Comparison of ENCODE assay signal across 8 mouse cellular contexts in the genomic region with DNA sequence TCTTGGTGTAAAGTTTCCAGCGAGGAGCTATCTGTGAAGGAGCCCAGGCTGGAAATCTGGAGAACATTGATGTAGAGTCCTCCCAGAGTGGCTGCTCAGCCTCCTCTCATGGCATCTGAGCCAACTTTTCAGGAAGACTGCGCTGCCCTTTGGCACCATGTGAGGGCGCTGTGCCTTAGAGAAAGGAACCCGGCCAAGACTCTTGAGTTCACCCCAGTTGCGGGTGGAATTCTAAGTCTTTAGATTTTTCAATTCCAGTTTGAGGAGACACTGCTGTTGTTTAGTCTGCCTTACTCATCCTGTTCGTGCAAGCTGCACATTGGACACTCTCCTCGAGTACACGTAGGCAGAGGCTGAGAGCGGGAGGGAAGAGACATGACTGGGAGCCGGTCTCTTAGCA. TPM values are rescaled to one million over a fixed set of nuclear protein-coding genes. Genes with fewer than 3 reads are reported as not detected.
A peak's percentile ranks its signal among the peaks of the same experiment; 100 is the strongest.
DNase-seq lines count a peak whose midpoint lies in the region; ATAC-seq lines count a peak whose summit lies in the region.

No protein-coding gene starts in this region.

- peaks cover 18% of the 10 kb centered on the region for H3K27me3 ChIP-seq in heart, embryonic 13.5 days (replicated peaks)
- H3K27me3 ChIP-seq in stomach, embryonic 16.5 days (ENCODE audit: control insufficient read depth, insufficient read depth, low read length), result no peaks in the 10 kb centered on the region

- no peak for ATAC-seq in CD4-positive, CD25-positive, alpha-beta regulatory T cell, adult 4 months
- no peak for ATAC-seq in heart, embryonic 13.5 days (ENCODE audit: extremely low read depth, insufficient number of reproducible peaks, low FRiP score, low TSS enrichment)
- ATAC-seq in stomach, embryonic 16.5 days (ENCODE audit: insufficient read depth, low FRiP score), result no peak; the same call in 1 of the 2 replicates

- no peaks in the 10 kb centered on the region for H3K9me3 ChIP-seq in heart, embryonic 13.5 days
- no peaks in the 10 kb centered on the region for H3K9me3 ChIP-seq in stomach, embryonic 16.5 days (replicated peaks; ENCODE audit: control insufficient read depth, low read length)

- H3K27ac ChIP-seq in heart, embryonic 13.5 days (replicated peaks), result 0 out of 2 replicates have a peak overlapping the region, but pooled peaks have one; percentile 12
- H3K27ac ChIP-seq in stomach, embryonic 16.5 days (ENCODE audit: low read length), result peak overlapping the region; percentile 88

- WGBS in heart, embryonic 13.5 days, result 40% methylated on average over 10 of the region's 10 CpGs
- WGBS in stomach, embryonic 16.5 days, result 28% methylated on average over 10 of the region's 10 CpGs

- no peak overlapping the region for H3K9ac ChIP-seq in heart, embryonic 13.5 days
- H3K9ac ChIP-seq in stomach, embryonic 16.5 days (ENCODE audit: low read length), result 0 out of 2 replicates have a peak overlapping the region, but pooled peaks have one; percentile 32

- peak overlapping the region; percentile 100; the same call in 1 of the 2 replicates for H3K4me2 ChIP-seq in heart, embryonic 13.5 days
- peak overlapping the region; percentile 23 for H3K4me2 ChIP-seq in stomach, embryonic 16.5 days (ENCODE audit: low read depth, low read length)

- H3K4me1 ChIP-seq in heart, embryonic 13.5 days, result peaks cover 29% of the 10 kb centered on the region
- peaks cover 23% of the 10 kb centered on the region for H3K4me1 ChIP-seq in stomach, embryonic 16.5 days (ENCODE audit: control insufficient read depth, insufficient read depth, low read length)

- no peaks in the 10 kb centered on the region for H3K36me3 ChIP-seq in heart, embryonic 13.5 days
- H3K36me3 ChIP-seq in stomach, embryonic 16.5 days (ENCODE audit: control insufficient read depth, insufficient read depth, low read length), result no peaks in the 10 kb centered on the region

- H3K4me3 ChIP-seq in heart, embryonic 13.5 days, result no peak overlapping the region
- no peak overlapping the region for H3K4me3 ChIP-seq in stomach, embryonic 16.5 days (replicated peaks; ENCODE audit: low read length)

- peak; percentile 49 for DNase-seq in CD4-positive, CD25-positive, alpha-beta regulatory T cell, adult 2 months (ENCODE audit: low read depth, low spot score)
- DNase-seq in WW6 (ENCODE audit: low read depth, low spot score), result peak; percentile 28
- peak; percentile 81 for DNase-seq in embryo, embryonic 10 days (ENCODE audit: low spot score)
- peak; percentile 89 to 90 for DNase-seq in layer of hippocampus, postnatal 14 days (ENCODE audit: low spot score in 2 of 2)
- DNase-seq in lung, postnatal 36 days, result peak; percentile 80

RNA-seq across cellular contexts. Expression of gene Adamts17, which starts 2.5 kb away (rescaled TPM):
- under 1 TPM; 0.43 to 0.54 TPM for polyA plus RNA-seq in CD4-positive, CD25-positive, alpha-beta regulatory T cell, adult 4 months (2017; shearing (Covaris generic))
- 5.2 and 5.6 TPM in 2 replicates for polyA plus RNA-seq in heart, embryonic 13.5 days (2015; fragmentation: Nextera tagmentation; extraction: Ambion mirVana)
- 10 to 100 TPM; 29.6 to 31.8 TPM for total RNA-seq in layer of hippocampus, postnatal 14 days (2021)
- 5.3 and 5.9 TPM in 2 replicates for polyA plus RNA-seq in stomach, embryonic 16.5 days (2015; fragmentation: Nextera tagmentation; extraction: Ambion mirVana)

Comparison
In these comparisons a context has a peak if more than half of its experiments do, and no peak if none do; other contexts are left out.
1. DNase-seq: peak in every context shown above with its lines; median percentile 90 in layer of hippocampus, postnatal 14 days; 81 in embryo, embryonic 10 days; 80 in lung, postnatal 36 days; 49 in CD4-positive, CD25-positive, alpha-beta regulatory T cell, adult 2 months; 28 in WW6.